Mouse (Mus musculus) heart, embryonic 14.5 days (tissue): Measurements from ENCODE around the gene Umps. TPM values are rescaled to one million over a fixed set of nuclear protein-coding genes. Genes with fewer than 3 reads are reported as not detected.

Source experiments
- ATAC-seq: fragments of 200-750 bp; cut with Nextera tagmentation; 2 replicates; pipeline ENCODE4 v1.8.0; 2017; ENCODE audit warnings: low read depth, moderate TSS enrichment; ENCODE audit not compliant: insufficient number of reproducible peaks, insufficient read depth, low FRiP score
- H3K27ac ChIP-seq, 2 experiments: fragments of 200-500 bp in 1 of 2; fragments of 300-500 bp in 1 of 2; sonication (generic) in 1 of 2; replicated peaks in 1 of 2; 2 replicates each; pipeline ENCODE4 v1.5.1; 2012 to 2014; ENCODE audit warnings: low read depth in 2 of 2, low read length in 2 of 2, control low read depth in 1 of 2, mild to moderate bottlenecking in 1 of 2, mixed read lengths in 1 of 2; ENCODE audit not compliant: control insufficient read depth in 1 of 2, insufficient read depth in 1 of 2
- H3K27me3 ChIP-seq: fragments of 300-500 bp; sonication (generic); 2 replicates; pipeline ENCODE4 v1.6.1; 2014; ENCODE audit warnings: mild to moderate bottlenecking, low read length, control low read depth; ENCODE audit not compliant: control insufficient read depth, insufficient read depth
- H3K36me3 ChIP-seq: fragments of 300-500 bp; sonication (generic); 2 replicates; pipeline ENCODE4 v1.6.1; 2014; ENCODE audit warnings: mild to moderate bottlenecking, control low read depth, low read length, mixed read lengths; ENCODE audit not compliant: control insufficient read depth, insufficient read depth
- H3K4me1 ChIP-seq, 2 experiments: fragments of 200-500 bp in 1 of 2; fragments of 300-500 bp in 1 of 2; sonication (generic) in 1 of 2; 2 replicates each; pipeline ENCODE4 v1.6.1; 2012 to 2014; ENCODE audit warnings: low read length in 2 of 2, control low read depth in 1 of 2, mixed read lengths in 1 of 2; ENCODE audit not compliant: control insufficient read depth in 2 of 2, insufficient read depth in 2 of 2
- H3K4me2 ChIP-seq: fragments of 300-500 bp; sonication (generic); 2 replicates; pipeline ENCODE4 v1.6.1; 2014; ENCODE audit warnings: mild to moderate bottlenecking, low read length
- H3K4me3 ChIP-seq, 2 experiments: fragments of 200-500 bp in 1 of 2; fragments of 300-500 bp in 1 of 2; sonication (generic) in 1 of 2; 2 replicates each; pipeline ENCODE4 v1.5.1; 2012 to 2014; ENCODE audit warnings: low read length in 2 of 2, mild to moderate bottlenecking in 2 of 2, control low read depth in 1 of 2, low read depth in 1 of 2, moderate library complexity in 1 of 2; ENCODE audit not compliant: control insufficient read depth in 1 of 2, insufficient read depth in 1 of 2
- H3K9ac ChIP-seq: fragments of 300-500 bp; sonication (generic); 2 replicates; pipeline ENCODE4 v1.6.1; 2014; ENCODE audit warnings: mild to moderate bottlenecking, low read length
- H3K9me3 ChIP-seq: fragments of 300-500 bp; sonication (generic); 2 replicates; pipeline ENCODE4 v1.6.1; 2016; ENCODE audit warnings: low read length, control low read depth; ENCODE audit not compliant: control insufficient read depth
- WGBS: fragments of 180-500 bp; shearing (Covaris S2); extraction: QIAGEN DNeasy Blood & Tissue Kit; methylation state at CpG from one replicate; pipeline ENCODE4 v1.1.7; 2014; 5-methylcytosine and 5-hydroxymethylcytosine counted together
- polyA plus RNA-seq: library from polyadenylated mRNA; unstranded; fragments of >200 nt; fragmentation: Nextera tagmentation; extraction: Ambion mirVana; gene quantifications from 2 replicates; pipeline ENCODE4 v1.2.1, GENCODE M21; 2014

Gene Umps
- polyA plus RNA-seq, 1 experiment from 2014 or later, result 26.9 TPM

- no peak for ATAC-seq
- H3K9me3 ChIP-seq, result no peaks in the 10 kb centered on the region
- WGBS, result 79% methylated on average over 6 of the region's 6 CpGs
- peaks cover 47 to 79% of the 10 kb centered on the region in 2 experiments for H3K4me1 ChIP-seq
- H3K27ac ChIP-seq, result 0 out of 4 replicates have a peak overlapping the region, but pooled peaks of 1 of the 2 experiments have one; percentile 14
- peaks cover 19% of the 10 kb centered on the region; the same call in 1 of the 2 replicates for H3K36me3 ChIP-seq
- H3K4me3 ChIP-seq, result no peak overlapping the region
- no peaks in the 10 kb centered on the region for H3K27me3 ChIP-seq
- H3K4me2 ChIP-seq, result no peak overlapping the region
- H3K9ac ChIP-seq, result no peak overlapping the region
These were observed 36.1 kb downstream of the Umps start for GRCm38 (mm10) chr16:33930785-33931184.

GRCm38 (mm10) chr16:33928788-33929462 lies 37.9 kb downstream of the Umps start:
- Histone ChIP-seq H3K27ac (peak overlapping the region; percentile 80 to 88), H3K27me3 (no peaks in the 10 kb centered on the region), H3K4me2 (peak overlapping the region; percentile 45), H3K9ac (peak overlapping the region; percentile 50; the same call in 1 of the 2 replicates), H3K4me1 (peaks cover 41 to 66% of the 10 kb centered on the region in 2 experiments), H3K9me3 (no peaks in the 10 kb centered on the region; the same call in 1 of the 2 replicates), H3K36me3 (peaks cover 21% of the 10 kb centered on the region; the same call in 1 of the 2 replicates), H3K4me3 (no peak overlapping the region)
- ATAC-seq, result peak; percentile 74
- WGBS, result 21% methylated on average over 9 of the region's 9 CpGs

GRCm38 (mm10) chr16:33927263-33927824 lies 39.5 kb downstream of the Umps start:
- Histone ChIP-seq H3K27me3 (no peaks in the 10 kb centered on the region), H3K4me2 (no peak overlapping the region), H3K36me3 (0 out of 2 replicates have a peak, but pooled peaks cover 12% of the 10 kb centered on the region), H3K4me1 (peaks cover 44 to 73% of the 10 kb centered on the region in 2 experiments), H3K4me3 (no peak overlapping the region), H3K27ac (peak overlapping the region; percentile 50 to 88; a peak in 3 of 4 replicates), H3K9me3 (no peaks in the 10 kb centered on the region; the same call in 1 of the 2 replicates), H3K9ac (no peak overlapping the region)
- 55% methylated on average over 6 of the region's 6 CpGs for WGBS
- ATAC-seq, result no peak

GRCm38 (mm10) chr16:33923758-33924157 lies 43.1 kb downstream of the Umps start:
- no peak for ATAC-seq
- Histone ChIP-seq H3K9me3 (no peaks in the 10 kb centered on the region; the same call in 1 of the 2 replicates), H3K27me3 (no peaks in the 10 kb centered on the region), H3K4me2 (peak overlapping the region; percentile 9; the same call in 1 of the 2 replicates), H3K27ac (peak overlapping the region; percentile 32 to 70; a peak in 3 of 4 replicates), H3K9ac (0 out of 2 replicates have a peak overlapping the region, but pooled peaks have one; percentile 17), H3K4me1 (peaks cover 36 to 53% of the 10 kb centered on the region in 2 experiments), H3K36me3 (peaks cover 16% of the 10 kb centered on the region), H3K4me3 (no peak overlapping the region)
- WGBS, result 44% methylated on average over 8 of the region's 8 CpGs

- Histone ChIP-seq H3K9me3 (no peaks in the 10 kb centered on the region; the same call in 1 of the 2 replicates), H3K27ac (peak overlapping the region; percentile 57 to 70), H3K36me3 (peaks cover 20% of the 10 kb centered on the region), H3K4me3 (no peak overlapping the region), H3K4me2 (no peak overlapping the region), H3K4me1 (peaks cover 32 to 48% of the 10 kb centered on the region in 2 experiments), H3K27me3 (no peaks in the 10 kb centered on the region), H3K9ac (no peak overlapping the region)
- ATAC-seq, result no peak
- WGBS, result 32% methylated on average over 5 of the region's 5 CpGs
These were observed 43.9 kb downstream of the Umps start for GRCm38 (mm10) chr16:33923001-33923316.

- 33% methylated on average over 18 of the region's 18 CpGs for WGBS
- Histone ChIP-seq H3K4me2 (no peak overlapping the region), H3K27ac (peak overlapping the region; percentile 57 to 70), H3K36me3 (peaks cover 25% of the 10 kb centered on the region), H3K4me1 (peaks cover 35 to 48% of the 10 kb centered on the region in 2 experiments), H3K9me3 (no peaks in the 10 kb centered on the region; the same call in 1 of the 2 replicates), H3K9ac (peak overlapping the region; percentile 35; the same call in 1 of the 2 replicates), H3K4me3 (no peak overlapping the region), H3K27me3 (no peaks in the 10 kb centered on the region)
- ATAC-seq, result peak; percentile 20; the same call in 1 of the 2 replicates
These were observed 44.5 kb downstream of the Umps start for GRCm38 (mm10) chr16:33922111-33923000.

- peaks cover 25% of the 10 kb centered on the region for H3K36me3 ChIP-seq
- H3K27me3 ChIP-seq, result no peaks in the 10 kb centered on the region
- H3K9ac ChIP-seq, result no peak overlapping the region
- WGBS, result 66% methylated on average over 5 of the region's 5 CpGs
- ATAC-seq, result no peak
- H3K4me1 ChIP-seq, result peaks cover 43 to 53% of the 10 kb centered on the region in 2 experiments
- H3K4me3 ChIP-seq, result no peak overlapping the region
- H3K27ac ChIP-seq, result peak overlapping the region; percentile 6 to 70; a peak in 1 of 4 replicates
- no peaks in the 10 kb centered on the region; the same call in 1 of the 2 replicates for H3K9me3 ChIP-seq
- no peak overlapping the region for H3K4me2 ChIP-seq
These were observed 45.3 kb downstream of the Umps start for GRCm38 (mm10) chr16:33921514-33921913.
